Mouse (Mus musculus) G1E (cell line): Measurements from ENCODE around the gene Atp1a2. TPM values are rescaled to one million over a fixed set of nuclear protein-coding genes. Genes with fewer than 3 reads are reported as not detected.

Source experiments
- ATAC-seq: 2 replicates; pipeline ENCODE4 v1.8.0; 2016; ENCODE audit warnings: mild to moderate bottlenecking; ENCODE audit not compliant: insufficient number of reproducible peaks, poor library complexity, low FRiP score, severe bottlenecking; ENCODE audit errors: extremely low read depth
- DNase-seq: peaks from one replicate; pipeline ENCODE4 v3.0.0; 2012; ENCODE audit warnings: low spot score
- H3K27me3 ChIP-seq: 2 replicates; pipeline ENCODE4 v1.6.1; 2012; ENCODE audit warnings: mild to moderate bottlenecking, low read length, inconsistent platforms; ENCODE audit not compliant: insufficient read depth
- H3K36me3 ChIP-seq: replicated peaks from 2 replicates; pipeline ENCODE3; 2012; ENCODE audit warnings: mild to moderate bottlenecking, inconsistent platforms
- H3K4me1 ChIP-seq: 2 replicates; pipeline ENCODE4 v1.6.1; 2012; ENCODE audit warnings: low read depth, low read length, inconsistent platforms, mixed read lengths; ENCODE audit not compliant: insufficient read depth
- H3K4me3 ChIP-seq: 2 replicates; pipeline ENCODE4 v1.5.1; 2012; ENCODE audit warnings: low read depth, mild to moderate bottlenecking, inconsistent platforms, low read length, moderate library complexity, mixed read lengths
- H3K9me3 ChIP-seq: replicated peaks from 2 replicates; pipeline ENCODE4 v1.6.1; 2012; ENCODE audit warnings: inconsistent platforms
- CTCF ChIP-seq: IDR thresholded peaks from 2 replicates; pipeline ENCODE4 v1.5.1; 2012; ENCODE audit warnings: low read depth, low read length, inconsistent platforms, mixed read lengths
- GATA1 ChIP-seq: IDR thresholded peaks from 2 replicates; pipeline ENCODE4 v1.6.1; 2012; ENCODE audit warnings: borderline replicate concordance, low read length, inconsistent platforms, mixed read lengths
- GATA2 ChIP-seq: IDR thresholded peaks from 2 replicates; pipeline ENCODE4 v1.6.1; 2012; ENCODE audit warnings: low read depth, low read length, inconsistent platforms, borderline replicate concordance
- POLR2AphosphoS5 ChIP-seq: IDR thresholded peaks from 2 replicates; pipeline ENCODE4 v1.6.1; 2012; ENCODE audit warnings: low read depth, low read length, inconsistent platforms; ENCODE audit not compliant: insufficient replicate concordance
- TAL1 ChIP-seq: conservative IDR thresholded peaks from 2 replicates; pipeline ENCODE4 v1.6.1; 2012; ENCODE audit warnings: low read depth, low read length, inconsistent platforms, mixed read lengths
- polyA plus RNA-seq: library from polyadenylated mRNA; stranded (reverse); fragments of >175 nt; gene quantifications from 2 replicates; pipeline ENCODE4 v1.2.3, GENCODE M21; 2012
- total RNA-seq, 2 experiments: library from RNA; stranded (forward) in 1 of 2; stranded (reverse) in 1 of 2; fragments of 200-1000 nt in 1 of 2; fragments of >200 nt in 1 of 2; fragmentation: Nextera tagmentation in 1 of 2; gene quantifications; 2 replicates each; pipeline ENCODE4 v1.2.3; 2014 to 2017

The Atp1a2 gene
- total and polyA plus RNA-seq, 3 experiments: 0.05 TPM; not detected in 2

GRCm38 (mm10) chr1:172319346-172319745 lies 21.5 kb upstream of the Atp1a2 start:
- peaks cover 94% of the 10 kb centered on the region for H3K36me3 ChIP-seq
- H3K4me1 ChIP-seq: peaks cover 2% of the 10 kb centered on the region
- no peaks in the 10 kb centered on the region for H3K27me3 ChIP-seq
- no peak overlapping the region for H3K4me3 ChIP-seq
- DNase-seq: no peak
- H3K9me3 ChIP-seq: no peaks in the 10 kb centered on the region
- TF ChIP-seq GATA2 (no peak), POLR2AphosphoS5 (no peak), GATA1 (no peak), CTCF (no peak), TAL1 (no peak)
- no peak for ATAC-seq

- Histone ChIP-seq H3K36me3 (peaks cover 98% of the 10 kb centered on the region), H3K27me3 (no peaks in the 10 kb centered on the region), H3K4me1 (peaks cover 9% of the 10 kb centered on the region), H3K4me3 (peak overlapping the region; percentile 1; the same call in 1 of the 2 replicates), H3K9me3 (no peaks in the 10 kb centered on the region)
- TF ChIP-seq GATA1: no peak
- no peak for TF ChIP-seq POLR2AphosphoS5
- no peak for TF ChIP-seq GATA2
- no peak for TF ChIP-seq CTCF
- no peak for TF ChIP-seq TAL1
- DNase-seq (no peak), ATAC-seq (no peak)
These were observed 20.7 kb upstream of the Atp1a2 start for GRCm38 (mm10) chr1:172318424-172319035.

GRCm38 (mm10) chr1:172317946-172318345 lies 20.1 kb upstream of the Atp1a2 start:
- H3K9me3 ChIP-seq: no peaks in the 10 kb centered on the region
- no peak for ATAC-seq

GRCm38 (mm10) chr1:172317431-172317830 lies 19.6 kb upstream of the Atp1a2 start:
- Histone ChIP-seq H3K9me3 (no peaks in the 10 kb centered on the region), H3K36me3 (peaks cover 87% of the 10 kb centered on the region), H3K4me3 (no peak overlapping the region), H3K27me3 (no peaks in the 10 kb centered on the region), H3K4me1 (peaks cover 20% of the 10 kb centered on the region)
- DNase-seq (no peak), ATAC-seq (no peak)
- TF ChIP-seq GATA2 (no peak), POLR2AphosphoS5 (no peak), GATA1 (no peak), TAL1 (no peak), CTCF (no peak)

More at GRCm38 (mm10) chr1:172317946-172318345, 20.1 kb upstream of the Atp1a2 start:
- H3K4me1 ChIP-seq: peaks cover 15% of the 10 kb centered on the region
- H3K4me3 ChIP-seq: no peak overlapping the region
- TF ChIP-seq GATA2 (no peak), TAL1 (no peak), GATA1 (no peak), POLR2AphosphoS5 (no peak), CTCF (no peak)
- no peaks in the 10 kb centered on the region for H3K27me3 ChIP-seq
- DNase-seq: no peak
- H3K36me3 ChIP-seq: peaks cover 92% of the 10 kb centered on the region

GRCm38 (mm10) chr1:172314911-172315310 lies 17.0 kb upstream of the Atp1a2 start:
- no peak for ATAC-seq

GRCm38 (mm10) chr1:172313613-172314411 lies 15.9 kb upstream of the Atp1a2 start:
- H3K4me1 ChIP-seq: peaks cover 52% of the 10 kb centered on the region
- H3K36me3 ChIP-seq: peaks cover 51% of the 10 kb centered on the region
- H3K27me3 ChIP-seq: no peaks in the 10 kb centered on the region
- no peaks in the 10 kb centered on the region for H3K9me3 ChIP-seq
- ATAC-seq: no peak
- DNase-seq: no peak
- H3K4me3 ChIP-seq: peak overlapping the region; percentile 95; the same call in 1 of the 2 replicates
- TF ChIP-seq GATA1 (no peak), POLR2AphosphoS5 (no peak), GATA2 (no peak), TAL1 (no peak), CTCF (no peak)

More at GRCm38 (mm10) chr1:172314911-172315310, 17.0 kb upstream of the Atp1a2 start:
- peaks cover 42% of the 10 kb centered on the region for H3K4me1 ChIP-seq
- no peaks in the 10 kb centered on the region for H3K27me3 ChIP-seq
- peaks cover 62% of the 10 kb centered on the region for H3K36me3 ChIP-seq
- no peak overlapping the region for H3K4me3 ChIP-seq
- no peaks in the 10 kb centered on the region for H3K9me3 ChIP-seq
- TF ChIP-seq POLR2AphosphoS5: no peak
- TF ChIP-seq TAL1: no peak
- no peak for TF ChIP-seq GATA2
- no peak for TF ChIP-seq GATA1
- no peak for TF ChIP-seq CTCF
- no peak for DNase-seq
